Mouse (Mus musculus): ENCODE results near the gene Atp5g3. TPM values are rescaled to one million over a fixed set of nuclear protein-coding genes. Genes with fewer than 3 reads are reported as not detected.
"Not testable (repeated sequence)": the region's sequence is repeated elsewhere in the genome, so short reads cannot be mapped to it uniquely, and the experiment has no call there.

The Atp5g3 gene
- 1,108 and 1,172 TPM in 2 replicates for polyA plus RNA-seq (2012; rRNA removed)

GRCm38 (mm10) chr2:73911175-73911700 lies at the start of gene Atp5g3:
Gene Atp5g3, minus strand, starts transcription at chr2:73911326.
- 1% methylated on average over 38 of the region's 38 CpGs for WGBS
- DNase-seq (ENCODE audit: low read depth, low spot score), result peak; percentile 78

- 91% methylated on average over 6 of the region's 6 CpGs for WGBS
- no peak for DNase-seq (ENCODE audit: low read depth, low spot score)
These were observed 47.2 kb upstream of the Atp5g3 start for GRCm38 (mm10) chr2:73958342-73958741.

- no peak for DNase-seq (ENCODE audit: low read depth, low spot score)
- 53% methylated on average over 1 of the region's 1 CpGs for WGBS
These were observed 42.5 kb upstream of the Atp5g3 start for GRCm38 (mm10) chr2:73953612-73954011.

GRCm38 (mm10) chr2:73952597-73953219 lies 41.6 kb upstream of the Atp5g3 start:
- DNase-seq (ENCODE audit: low read depth, low spot score), result no peak

GRCm38 (mm10) chr2:73947360-73947759 lies 36.2 kb upstream of the Atp5g3 start:
- 85% methylated on average over 2 of the region's 2 CpGs for WGBS
- no peak for DNase-seq (ENCODE audit: low read depth, low spot score)

More at GRCm38 (mm10) chr2:73952597-73953219, 41.6 kb upstream of the Atp5g3 start:
- 21% methylated on average over 8 of the region's 8 CpGs for WGBS

- 87% methylated on average over 8 of the region's 8 CpGs for WGBS
- DNase-seq (ENCODE audit: low read depth, low spot score), result no peak
These were observed 32.6 kb upstream of the Atp5g3 start for GRCm38 (mm10) chr2:73943735-73944134.

GRCm38 (mm10) chr2:73942844-73943243 lies 31.7 kb upstream of the Atp5g3 start:
- DNase-seq (ENCODE audit: low read depth, low spot score), result no peak
- 64% methylated on average over 3 of the region's 3 CpGs for WGBS

GRCm38 (mm10) chr2:73941281-73941680 lies 30.2 kb upstream of the Atp5g3 start:
- DNase-seq (ENCODE audit: low read depth, low spot score), result no peak
- 72% methylated on average over 1 of the region's 1 CpGs for WGBS

- 82% methylated on average over 7 of the region's 7 CpGs for WGBS
- no peak for DNase-seq (ENCODE audit: low read depth, low spot score)
These were observed 29.3 kb upstream of the Atp5g3 start for GRCm38 (mm10) chr2:73940471-73940870.

- DNase-seq (ENCODE audit: low read depth, low spot score), result no peak
- 64% methylated on average over 2 of the region's 2 CpGs for WGBS
These were observed 27.8 kb upstream of the Atp5g3 start for GRCm38 (mm10) chr2:73938896-73939295.

- 64% methylated on average over 8 of the region's 8 CpGs for WGBS
- no peak for DNase-seq (ENCODE audit: low read depth, low spot score)
These were observed 21.7 kb upstream of the Atp5g3 start for GRCm38 (mm10) chr2:73932676-73933313.

GRCm38 (mm10) chr2:73927711-73928110 lies 16.6 kb upstream of the Atp5g3 start:
- DNase-seq (ENCODE audit: low read depth, low spot score), result no peak

- no peak for DNase-seq (ENCODE audit: low read depth, low spot score)
- WGBS, result 61% methylated on average over 3 of the region's 3 CpGs
These were observed 14.4 kb upstream of the Atp5g3 start for GRCm38 (mm10) chr2:73925539-73925938.

- 17% methylated on average over 5 of the region's 5 CpGs for WGBS
- no peak for DNase-seq (ENCODE audit: low read depth, low spot score)
These were observed 14.0 kb upstream of the Atp5g3 start for GRCm38 (mm10) chr2:73925089-73925488.

- 58% methylated on average over 7 of the region's 7 CpGs for WGBS
- no peak for DNase-seq (ENCODE audit: low read depth, low spot score)
These were observed 8.5 kb upstream of the Atp5g3 start for GRCm38 (mm10) chr2:73919642-73920041.

GRCm38 (mm10) chr2:73912264-73912663 lies 1.1 kb upstream of the Atp5g3 start:
- 41% methylated on average over 3 of the region's 3 CpGs for WGBS
- no peak for DNase-seq (ENCODE audit: low read depth, low spot score)

GRCm38 (mm10) chr2:73910571-73911174 lies 453 bp downstream of the Atp5g3 start:
- 1% methylated on average over 50 of the region's 50 CpGs for WGBS
- DNase-seq (ENCODE audit: low read depth, low spot score), result no peak

- WGBS, result 42% methylated on average over 2 of the region's 2 CpGs
- no peak for DNase-seq (ENCODE audit: low read depth, low spot score)
These were observed 2.0 kb downstream of the Atp5g3 start for GRCm38 (mm10) chr2:73909116-73909515.

GRCm38 (mm10) chr2:73904679-73905078 lies 6.4 kb downstream of the Atp5g3 start:
- DNase-seq (ENCODE audit: low read depth, low spot score), result not testable (repeated sequence)

GRCm38 (mm10) chr2:73903536-73903935 lies 7.6 kb downstream of the Atp5g3 start:
- no peak for DNase-seq (ENCODE audit: low read depth, low spot score)
- WGBS, result 100% methylated on average over 2 of the region's 2 CpGs

GRCm38 (mm10) chr2:73902328-73902727 lies 8.8 kb downstream of the Atp5g3 start:
- WGBS, result 95% methylated on average over 3 of the region's 3 CpGs
- not testable (repeated sequence) for DNase-seq (ENCODE audit: low read depth, low spot score)
